Mouse (Mus musculus) adrenal gland, postnatal 36 days (tissue): ENCODE data around the gene Ccdc93. TPM values are rescaled to one million over a fixed set of nuclear protein-coding genes. Genes with fewer than 3 reads are reported as not detected.

Source experiments
- DNase-seq, 2 experiments: peaks; one replicate each; pipeline ENCODE4 v3.0.0; 2021; ENCODE audit warnings: mixed read lengths in 1 of 2
- long read RNA-seq, 2 experiments: library from polyadenylated mRNA; stranded (forward); transcript quantifications; one replicate each; pipeline ENCODE4 v2.0.0; 2021; ENCODE audit warnings: borderline sequencing depth in 2 of 2
- total RNA-seq, 2 experiments: library from RNA; stranded (reverse); gene quantifications; 2 replicates each; pipeline ENCODE4 v1.2.3; 2021

The Ccdc93 gene
- total RNA-seq = 10 to 100 TPM; 20.9 to 27.6 TPM
- long read RNA-seq, experiment 1, full-length matches to known transcripts = 8 of 11 reads
- long read RNA-seq, experiment 1, partial matches to known transcripts = 0 of 11 reads
- long read RNA-seq, experiment 1, other reads (novel, unspliced or antisense) = 3 of 11 reads
- long read RNA-seq, experiment 2, full-length matches to known transcripts = 2 of 4 reads
- long read RNA-seq, experiment 2, partial matches to known transcripts = 0 of 4 reads
- long read RNA-seq, experiment 2, other reads (novel, unspliced or antisense) = 2 of 4 reads

DNA sequence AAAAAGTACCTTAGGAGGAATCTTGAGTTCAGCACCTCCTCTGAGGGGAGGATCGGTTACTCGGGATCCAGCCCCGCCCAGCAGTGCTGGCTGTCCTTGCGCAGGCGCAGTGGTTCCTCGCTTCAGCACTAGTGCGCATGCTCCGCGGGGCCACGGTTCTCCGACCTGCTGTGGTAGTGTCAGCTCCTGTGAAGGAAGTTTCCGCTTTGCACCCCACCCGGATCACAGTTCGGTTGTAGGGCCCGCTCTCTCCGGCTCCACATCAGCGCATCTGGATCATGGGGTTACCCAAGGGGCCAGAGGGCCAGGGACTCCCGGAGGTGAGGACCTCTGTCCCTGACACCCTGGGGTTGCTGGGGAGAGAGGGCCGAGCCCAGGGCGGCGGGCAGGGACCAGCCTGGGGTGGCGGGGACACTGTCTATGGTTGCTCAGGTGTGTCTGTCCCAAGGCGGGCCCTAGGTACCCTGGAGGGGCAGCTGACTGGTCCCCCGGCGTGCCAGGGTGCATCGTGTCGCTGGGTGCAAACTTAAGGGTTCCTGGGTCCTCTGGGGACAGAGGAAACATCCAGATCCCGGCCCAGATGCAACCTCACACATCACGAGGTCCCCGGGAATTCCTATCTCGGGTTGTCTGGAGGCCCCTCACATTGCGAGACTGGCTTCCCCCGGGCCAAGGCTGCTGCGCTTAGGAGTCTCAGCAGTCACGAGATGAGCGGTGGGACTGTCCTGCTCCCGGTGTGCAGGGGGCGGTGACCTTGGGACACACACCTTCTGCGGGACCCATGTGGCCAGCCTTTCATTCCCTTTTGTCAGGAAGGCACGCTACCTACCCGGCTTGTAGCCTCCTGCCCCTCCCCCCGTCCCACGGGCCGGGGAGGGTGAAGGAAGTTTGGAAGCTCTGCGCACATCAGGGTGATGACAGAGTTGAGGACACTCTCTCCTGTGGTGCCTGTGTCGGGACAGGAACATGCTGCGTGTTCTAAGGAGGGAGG lies at the start of gene Ccdc93:
Gene Ccdc93, plus strand, starts transcription at position 112 of the 991 bp plus-strand sequence.
- peak; percentile 99 to 100 for DNase-seq

DNA sequence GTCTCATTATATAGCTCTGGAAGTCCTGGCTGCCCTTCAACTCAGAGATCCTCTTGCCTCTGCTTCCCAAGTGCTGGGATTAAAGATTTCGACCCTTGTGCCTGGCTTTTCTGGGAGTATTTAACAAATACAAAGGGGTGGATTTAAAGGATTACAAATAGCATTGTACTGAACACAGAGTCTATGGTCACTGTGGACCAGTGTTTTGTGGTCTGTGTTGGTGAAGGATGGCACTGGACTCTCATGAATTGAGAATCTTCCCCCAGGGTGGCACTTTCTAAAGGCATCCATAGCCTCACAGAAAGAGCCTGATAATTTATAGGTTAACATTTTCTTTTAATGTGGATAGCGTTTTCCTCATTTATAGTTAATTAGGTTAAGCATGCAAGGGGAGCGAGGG lies 49.3 kb upstream of the Ccdc93 start:
- DNase-seq = no peak

DNA sequence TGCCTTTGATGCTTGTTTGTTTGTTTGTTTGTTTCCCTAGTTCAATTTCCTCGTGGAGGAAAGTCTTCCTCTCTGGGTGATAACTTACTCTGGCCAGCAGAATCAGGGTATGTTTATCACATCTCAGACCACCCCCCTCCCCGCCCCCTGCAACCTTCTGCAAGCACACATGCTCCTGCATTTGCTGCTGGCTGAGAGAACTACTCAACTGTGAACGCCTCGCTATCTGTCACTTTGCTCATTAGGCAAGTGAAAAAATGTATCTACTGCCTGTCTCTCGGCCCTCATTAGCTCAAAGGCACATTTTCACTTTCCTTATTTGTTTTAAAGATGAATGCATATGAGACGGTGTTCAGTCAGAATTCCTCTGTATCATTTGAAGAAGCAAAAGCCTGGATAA lies 42.5 kb upstream of the Ccdc93 start:
- no peak for DNase-seq

DNA sequence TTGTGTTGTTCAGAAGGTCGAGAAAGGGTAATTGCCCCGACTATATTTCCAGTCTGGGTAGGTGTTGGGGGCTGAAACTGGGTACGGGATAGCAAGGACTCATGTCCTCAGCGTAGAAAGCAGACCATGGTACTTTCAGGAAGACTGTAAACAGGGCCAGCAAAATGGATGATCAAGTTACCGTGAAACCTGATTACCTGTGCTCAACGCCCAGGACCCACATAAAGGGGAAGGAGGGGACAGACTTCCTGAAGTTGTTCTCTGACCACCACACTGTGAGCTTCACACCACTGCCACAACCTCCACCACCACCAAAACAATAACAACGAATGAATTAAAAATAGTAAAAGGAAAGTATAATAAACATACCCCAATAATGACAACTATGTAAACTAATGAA lies 42.1 kb upstream of the Ccdc93 start:
- no peak for DNase-seq

- no peak for DNase-seq
Measured at GRCm38 (mm10) chr1:121389574-121389973, 41.3 kb upstream of the Ccdc93 start.

GRCm38 (mm10) chr1:121390003-121390402 lies 40.8 kb upstream of the Ccdc93 start:
- DNase-seq = no peak

DNA sequence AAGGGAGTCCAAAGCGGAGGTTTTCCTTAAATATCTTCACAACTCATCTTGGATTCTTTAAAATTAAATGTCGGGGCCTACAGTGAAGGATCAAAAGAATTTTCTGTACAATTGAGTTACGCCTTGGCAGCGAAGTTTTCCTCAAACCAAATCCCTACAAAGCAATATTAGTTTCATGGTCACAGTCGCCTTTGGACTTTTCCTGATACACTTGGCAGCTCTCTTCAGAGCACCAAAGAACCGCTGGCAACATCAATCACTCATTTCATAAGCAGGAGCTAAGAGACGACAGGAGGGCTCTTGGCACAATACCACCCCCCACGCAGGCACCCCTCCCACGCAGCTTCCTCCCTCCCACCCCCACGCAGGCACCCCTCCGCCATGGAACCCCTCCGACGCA lies 40.4 kb upstream of the Ccdc93 start:
- DNase-seq = no peak

- no peak for DNase-seq
Measured at GRCm38 (mm10) chr1:121390855-121391254, 40.0 kb upstream of the Ccdc93 start.

GRCm38 (mm10) chr1:121393117-121393516 lies 37.7 kb upstream of the Ccdc93 start:
- DNase-seq = no peak

- peak; percentile 33 to 43 for DNase-seq
Measured at GRCm38 (mm10) chr1:121394764-121395163, 36.1 kb upstream of the Ccdc93 start.

DNA sequence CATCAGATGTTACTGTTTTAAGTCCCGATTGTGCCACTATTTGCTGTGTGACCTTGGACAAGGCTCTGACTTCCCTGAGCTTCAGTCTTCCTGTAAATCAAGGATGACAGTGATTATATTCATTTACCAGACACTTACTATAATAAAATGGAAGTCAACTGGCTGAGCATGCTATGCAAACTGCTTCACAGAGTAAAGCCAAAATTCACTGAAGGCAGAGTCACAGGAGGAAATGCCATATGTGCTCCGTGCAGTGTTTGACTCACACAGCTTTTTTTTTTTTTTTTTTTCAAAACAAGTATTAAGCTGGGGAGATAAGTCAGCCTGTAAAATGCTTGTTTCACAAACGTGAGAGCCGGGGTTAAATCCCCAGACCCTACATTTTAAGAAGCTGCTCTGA lies 34.3 kb upstream of the Ccdc93 start:
- peak in 1 of 2 experiments; percentile 23 for DNase-seq

GRCm38 (mm10) chr1:121398231-121398630 lies 32.6 kb upstream of the Ccdc93 start:
- peak; percentile 19 to 25 for DNase-seq

DNA sequence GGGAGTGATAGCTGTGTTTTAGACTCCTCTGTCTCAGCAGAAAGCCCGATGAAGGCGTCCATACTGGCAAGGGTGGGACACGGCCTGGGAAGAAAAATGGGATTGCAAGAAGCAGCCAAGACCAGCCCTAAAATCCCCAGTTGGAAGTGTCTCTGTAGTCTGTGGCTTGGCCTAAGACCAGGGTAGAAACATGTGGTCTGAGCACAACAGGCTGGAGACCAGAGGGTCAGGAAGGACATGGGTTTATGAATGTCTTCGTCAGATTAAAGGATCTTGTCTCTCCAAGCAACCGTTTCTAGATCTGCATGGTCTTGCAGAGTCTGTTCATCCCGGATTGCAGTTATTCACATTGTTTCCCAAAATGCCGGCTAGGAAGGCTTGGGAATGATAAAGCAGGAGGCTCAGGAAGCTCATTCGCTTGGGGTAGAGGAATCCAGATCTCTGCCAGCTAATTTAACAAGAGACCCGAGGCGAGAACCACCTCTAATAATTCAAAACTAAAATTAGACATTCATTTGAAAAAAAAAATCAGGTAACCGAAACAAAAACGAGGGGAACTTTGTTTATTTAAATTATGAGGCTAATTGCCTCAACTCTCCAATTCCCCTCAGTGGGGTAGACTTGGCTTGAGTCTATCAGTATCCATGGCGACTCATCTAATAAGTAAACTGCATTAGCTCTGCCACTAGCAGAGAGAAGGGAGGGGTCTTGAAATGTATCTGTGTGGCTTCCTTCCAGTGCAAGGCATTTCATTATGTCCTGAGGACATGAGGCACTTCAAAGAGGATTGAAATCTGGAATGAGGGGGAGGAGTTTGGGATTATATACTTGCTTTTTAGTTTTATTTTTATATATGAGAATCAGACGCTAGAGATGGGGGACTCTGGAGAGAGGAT lies 31.6 kb upstream of the Ccdc93 start:
- DNase-seq = no peak

GRCm38 (mm10) chr1:121400243-121400642 lies 30.6 kb upstream of the Ccdc93 start:
- DNase-seq = peak in 1 of 2 experiments; percentile 16

DNA sequence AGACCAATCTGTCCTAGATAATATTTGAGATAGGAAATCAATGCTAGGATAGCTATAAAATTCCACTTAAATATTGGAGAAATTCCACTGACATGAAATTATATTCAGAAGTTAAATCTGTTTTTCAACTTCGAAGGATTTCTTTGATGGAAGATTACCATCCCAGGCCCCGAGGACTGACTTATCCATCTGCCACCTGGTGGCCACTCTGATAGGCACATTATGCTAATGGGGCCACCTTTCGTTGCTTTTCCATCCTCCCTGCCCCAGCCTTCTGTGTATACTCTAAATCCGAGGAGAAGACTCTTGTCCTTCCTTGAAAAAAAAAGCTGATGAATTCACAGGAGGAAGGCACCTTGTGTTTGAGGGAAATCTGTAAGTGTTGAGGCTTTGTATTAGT lies 11.8 kb upstream of the Ccdc93 start:
- DNase-seq = peak; percentile 12 to 34

- no peak for DNase-seq
Measured at GRCm38 (mm10) chr1:121419569-121420265, 11.1 kb upstream of the Ccdc93 start.

GRCm38 (mm10) chr1:121430183-121430937 lies 489 bp upstream of the Ccdc93 start:
- peak; percentile 12 to 37 for DNase-seq

GRCm38 (mm10) chr1:121435981-121436380 lies 5.1 kb downstream of the Ccdc93 start:
- no peak for DNase-seq

- DNase-seq = peak; percentile 76 to 84
Measured at GRCm38 (mm10) chr1:121440535-121441381, 9.9 kb downstream of the Ccdc93 start.

- no peak for DNase-seq
Measured at GRCm38 (mm10) chr1:121444147-121444546, 13.3 kb downstream of the Ccdc93 start.
